Mouse (Mus musculus): ENCODE results near the gene Tsga10ip.

DNA sequence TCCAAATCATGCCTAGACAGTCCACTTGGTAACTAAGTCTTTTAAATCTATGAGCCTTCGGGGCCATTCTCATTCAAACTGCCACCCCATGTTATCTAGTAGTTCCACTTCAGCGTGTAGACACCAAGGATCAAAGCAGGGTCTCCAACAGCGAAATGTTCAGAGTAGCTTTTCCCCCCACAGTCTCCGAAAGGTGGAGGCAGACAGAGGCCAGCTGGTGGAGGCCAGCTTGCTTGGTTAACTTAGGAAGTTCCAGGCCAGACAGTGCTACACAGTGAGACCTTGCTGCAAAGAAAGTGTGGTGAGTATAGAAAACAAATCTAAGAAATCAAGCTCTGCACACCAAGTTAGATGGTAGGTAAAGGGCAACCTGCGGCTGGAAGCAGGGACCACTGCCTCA, 8.3 kb upstream of the Tsga10ip start:
- no peak for TF ChIP-seq CTCF (IDR thresholded peaks at IDR 0.05; ENCODE audit: low read depth, low read length)
- no peak for TF ChIP-seq POLR2A (IDR thresholded peaks at IDR 0.05; ENCODE audit: extremely low read depth, insufficient read depth, low read length)
